Mouse (Mus musculus): ENCODE results near the gene Spaar.

GRCm38 (mm10) chr4:43727718-43728575, 1.9 kb upstream of the Spaar start:
- 0 out of 2 replicates have a peak, but pooled peaks have one; percentile 58 for TF ChIP-seq GATA1 (IDR thresholded peaks at IDR 0.05; ENCODE audit: low read depth, low read length)
- TF ChIP-seq POLR2A (IDR thresholded peaks at IDR 0.05; ENCODE audit: control insufficient read depth in 1 of 2, insufficient read depth in 1 of 2, low read depth in 1 of 2, low read length in 2 of 2, poor library complexity in 1 of 2) = no peak
